Mouse (Mus musculus) embryonic facial prominence, embryonic 12.5 days (tissue): Measurements from ENCODE around the gene Bmp4. TPM values are rescaled to one million over a fixed set of nuclear protein-coding genes. Genes with fewer than 3 reads are reported as not detected.

Experiments used
- ATAC-seq: fragments of 200-750 bp; cut with Nextera tagmentation; 2 replicates; pipeline ENCODE4 v1.8.0; 2017; ENCODE audit not compliant: insufficient number of reproducible peaks, insufficient read depth, low FRiP score, low TSS enrichment
- H3K27ac ChIP-seq: fragments of 300-500 bp; sonication (generic); 2 replicates; pipeline ENCODE4 v1.5.1; 2016; ENCODE audit warnings: mild to moderate bottlenecking
- H3K27me3 ChIP-seq: fragments of 300-500 bp; sonication (generic); 2 replicates; pipeline ENCODE4 v1.6.1; 2016; ENCODE audit warnings: mild to moderate bottlenecking, moderate library complexity
- H3K36me3 ChIP-seq: fragments of 300-500 bp; sonication (generic); 2 replicates; pipeline ENCODE4 v1.6.1; 2016; ENCODE audit warnings: mild to moderate bottlenecking
- H3K4me1 ChIP-seq: fragments of 300-500 bp; sonication (generic); 2 replicates; pipeline ENCODE4 v1.6.1; 2016
- H3K4me2 ChIP-seq: fragments of 300-500 bp; sonication (generic); replicated peaks from 2 replicates; pipeline ENCODE4 v1.6.1; 2016; ENCODE audit warnings: mild to moderate bottlenecking, moderate library complexity
- H3K4me3 ChIP-seq: fragments of 300-500 bp; sonication (generic); 2 replicates; pipeline ENCODE4 v1.5.1; 2016; ENCODE audit warnings: mild to moderate bottlenecking
- H3K9ac ChIP-seq: fragments of 300-500 bp; sonication (generic); 2 replicates; pipeline ENCODE4 v1.6.1; 2016; ENCODE audit warnings: mild to moderate bottlenecking, moderate library complexity
- H3K9me3 ChIP-seq: fragments of 300-500 bp; sonication (generic); 2 replicates; pipeline ENCODE4 v1.6.1; 2016; ENCODE audit warnings: mild to moderate bottlenecking, moderate library complexity
- WGBS: fragments of 180-500 bp; shearing (Covaris S2); methylation state at CpG from one replicate; pipeline ENCODE4 v1.1.7; 2016; 5-methylcytosine and 5-hydroxymethylcytosine counted together
- polyA plus RNA-seq: library from polyadenylated mRNA; unstranded; fragments of >200 nt; fragmentation: Nextera tagmentation; extraction: Ambion mirVana; gene quantifications from 2 replicates; pipeline ENCODE4 v1.2.1, GENCODE M21; 2016

Bmp4 gene
- polyA plus RNA-seq: 41.5 and 45.7 TPM in 2 replicates

DNA sequence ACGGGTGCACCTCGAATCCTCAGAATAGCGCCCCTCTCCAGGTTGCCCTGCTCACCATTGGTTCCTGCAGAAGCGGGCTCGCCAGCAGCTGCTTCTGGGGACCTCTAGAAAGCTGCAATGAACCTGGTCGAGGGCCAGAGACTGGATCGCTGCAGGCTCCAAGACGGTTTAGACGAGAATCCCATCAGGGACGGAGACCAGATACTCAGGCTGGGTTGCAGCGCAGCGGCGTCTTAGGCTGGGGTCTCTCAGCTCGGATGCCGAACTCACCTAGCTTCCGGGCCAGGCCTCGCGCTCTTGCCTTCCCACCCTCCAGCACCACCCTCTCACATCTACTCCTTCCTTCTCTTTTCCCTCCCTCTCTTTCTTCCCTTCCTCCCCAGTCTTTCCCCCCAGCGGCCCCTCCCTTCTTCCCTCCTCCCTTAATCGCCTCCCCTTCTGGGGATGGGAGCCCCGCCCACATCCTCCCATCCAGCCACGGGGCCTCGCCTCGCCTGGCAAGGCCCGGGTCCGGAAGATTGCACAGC lies at the start of gene Bmp4:
Gene Bmp4, minus strand, starts transcription at position 421 of the 527 bp plus-strand sequence.
- peak within 1 kb of the TSS; percentile 60 for H3K4me3 ChIP-seq
- H3K4me1 ChIP-seq: peaks cover 15% of the 10 kb centered on the region
- 0 out of 2 replicates have a peak, but pooled peaks have one; percentile 37 for ATAC-seq
- no peaks in the 10 kb centered on the region for H3K36me3 ChIP-seq
- no peaks in the 10 kb centered on the region for H3K9me3 ChIP-seq
- H3K27me3 ChIP-seq: peaks cover 33% of the 10 kb centered on the region
- H3K27ac ChIP-seq: peak within 1 kb of the TSS; percentile 63
- peak within 1 kb of the TSS; percentile 72 for H3K4me2 ChIP-seq
- peak within 1 kb of the TSS; percentile 71 for H3K9ac ChIP-seq
- under 1% methylated on average over 26 of the region's 26 CpGs for WGBS

DNA sequence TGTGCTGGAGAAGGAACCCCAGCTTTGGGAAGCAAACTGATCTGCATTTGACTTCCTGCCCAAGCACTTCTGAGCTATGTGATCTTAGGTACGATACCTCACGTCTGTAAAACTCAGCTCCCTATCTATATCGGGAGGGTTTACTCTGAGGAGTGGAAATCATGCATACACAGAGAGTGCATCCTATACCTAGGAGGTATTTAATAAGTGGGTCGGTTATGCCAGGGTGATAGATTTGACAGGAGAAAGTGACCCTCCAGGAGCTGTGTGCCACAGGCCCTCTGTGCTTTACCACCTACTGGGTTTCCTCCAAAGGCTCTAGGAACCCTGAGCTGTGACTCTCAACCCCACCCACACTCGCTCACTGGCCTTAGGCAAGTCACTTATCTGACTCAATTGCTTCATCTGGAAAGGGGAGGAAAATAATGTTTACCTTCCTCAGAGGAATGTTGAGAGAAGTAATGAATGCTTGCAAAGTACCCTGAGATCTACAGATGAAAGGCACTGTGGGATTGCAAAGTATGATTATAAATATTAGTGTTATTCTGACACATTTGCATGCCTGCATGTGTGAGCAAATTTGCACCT lies 49.1 kb upstream of the Bmp4 start:
- Histone ChIP-seq H3K27me3 (no peaks in the 10 kb centered on the region), H3K9me3 (no peaks in the 10 kb centered on the region), H3K4me1 (peaks cover 12% of the 10 kb centered on the region), H3K27ac (no peak overlapping the region), H3K36me3 (no peaks in the 10 kb centered on the region), H3K9ac (no peak overlapping the region), H3K4me2 (no peak overlapping the region), H3K4me3 (no peak overlapping the region)
- ATAC-seq: no peak
- 77% methylated on average over 5 of the region's 5 CpGs for WGBS

GRCm38 (mm10) chr14:46436471-46437090 lies 46.1 kb upstream of the Bmp4 start:
- Histone ChIP-seq H3K4me1 (peaks cover 12% of the 10 kb centered on the region), H3K9me3 (no peaks in the 10 kb centered on the region), H3K27me3 (no peaks in the 10 kb centered on the region), H3K4me3 (no peak overlapping the region), H3K36me3 (no peaks in the 10 kb centered on the region), H3K4me2 (peak overlapping the region; percentile 32), H3K27ac (peak overlapping the region; percentile 72), H3K9ac (no peak overlapping the region)
- no peak for ATAC-seq
- WGBS: 5% methylated on average over 9 of the region's 9 CpGs

DNA sequence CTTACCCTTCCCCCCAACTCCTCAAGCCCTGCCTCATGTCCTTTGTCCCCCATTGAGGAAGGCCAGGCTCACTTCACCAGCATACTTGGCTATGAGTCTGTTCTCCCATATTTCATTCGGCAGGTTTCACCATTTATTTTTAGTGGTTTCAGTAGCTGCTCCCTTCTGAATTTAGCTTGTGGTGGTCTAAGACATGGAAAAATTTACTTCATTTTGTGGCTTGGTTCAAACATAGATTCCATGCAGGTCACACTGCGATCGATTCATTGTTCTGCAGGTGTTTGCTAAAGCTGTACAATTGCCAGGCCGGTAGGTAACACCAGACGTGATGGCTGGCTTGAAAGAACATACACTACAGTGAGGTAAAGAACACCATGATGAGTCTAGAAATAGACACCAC lies 39.8 kb upstream of the Bmp4 start:
- H3K36me3 ChIP-seq: no peaks in the 10 kb centered on the region
- 94% methylated on average over 5 of the region's 5 CpGs for WGBS

GRCm38 (mm10) chr14:46427251-46427650 lies 36.8 kb upstream of the Bmp4 start:
- no peak for ATAC-seq
- no peaks in the 10 kb centered on the region; the same call in 1 of the 2 replicates for H3K9me3 ChIP-seq
- H3K4me2 ChIP-seq: no peak overlapping the region
- no peak overlapping the region for H3K4me3 ChIP-seq
- no peak overlapping the region for H3K27ac ChIP-seq
- H3K9ac ChIP-seq: no peak overlapping the region
- 91% methylated on average over 13 of the region's 13 CpGs for WGBS
- no peaks in the 10 kb centered on the region for H3K36me3 ChIP-seq
- no peaks in the 10 kb centered on the region for H3K27me3 ChIP-seq
- no peaks in the 10 kb centered on the region for H3K4me1 ChIP-seq

More for the DNA sequence above, 39.8 kb upstream of the Bmp4 start:
- no peak for ATAC-seq
- H3K9ac ChIP-seq: no peak overlapping the region
- no peak overlapping the region for H3K4me2 ChIP-seq
- H3K27me3 ChIP-seq: no peaks in the 10 kb centered on the region
- H3K4me3 ChIP-seq: no peak overlapping the region
- H3K9me3 ChIP-seq: no peaks in the 10 kb centered on the region; the same call in 1 of the 2 replicates
- H3K4me1 ChIP-seq: no peaks in the 10 kb centered on the region
- no peak overlapping the region for H3K27ac ChIP-seq

DNA sequence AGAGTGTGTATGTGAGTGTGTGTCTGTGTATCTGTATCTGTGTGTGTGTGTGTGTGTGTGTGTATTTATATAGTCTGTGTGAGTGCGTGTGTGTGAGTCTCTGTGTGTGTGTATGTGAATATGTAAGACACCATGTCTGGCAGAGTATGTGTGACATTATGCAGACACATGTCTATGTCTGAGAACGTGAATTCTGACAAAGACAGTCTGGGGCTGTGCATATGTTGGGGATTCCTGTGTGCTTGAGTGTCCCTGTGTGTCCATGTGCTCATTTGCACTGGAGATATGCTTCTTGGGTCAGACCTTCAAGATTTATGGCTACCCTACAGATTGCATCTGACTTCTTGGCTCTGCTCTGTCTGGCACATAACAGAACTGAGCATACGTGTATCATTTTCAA lies 31.4 kb upstream of the Bmp4 start:
- H3K36me3 ChIP-seq: no peaks in the 10 kb centered on the region
- H3K9me3 ChIP-seq: no peaks in the 10 kb centered on the region; the same call in 1 of the 2 replicates
- no peak overlapping the region for H3K4me3 ChIP-seq
- H3K27me3 ChIP-seq: no peaks in the 10 kb centered on the region
- H3K9ac ChIP-seq: no peak overlapping the region
- no peak overlapping the region for H3K4me2 ChIP-seq
- H3K27ac ChIP-seq: no peak overlapping the region
- peaks cover 4% of the 10 kb centered on the region for H3K4me1 ChIP-seq
- no peak for ATAC-seq
- 80% methylated on average over 3 of the region's 3 CpGs for WGBS

GRCm38 (mm10) chr14:46419269-46419668 lies 28.8 kb upstream of the Bmp4 start:
- Histone ChIP-seq H3K4me1 (peaks cover 4% of the 10 kb centered on the region), H3K9ac (no peak overlapping the region), H3K36me3 (no peaks in the 10 kb centered on the region), H3K27me3 (no peaks in the 10 kb centered on the region), H3K27ac (no peak overlapping the region), H3K4me3 (no peak overlapping the region), H3K4me2 (no peak overlapping the region), H3K9me3 (no peaks in the 10 kb centered on the region)
- ATAC-seq: no peak
- 47% methylated on average over 11 of the region's 11 CpGs for WGBS

DNA sequence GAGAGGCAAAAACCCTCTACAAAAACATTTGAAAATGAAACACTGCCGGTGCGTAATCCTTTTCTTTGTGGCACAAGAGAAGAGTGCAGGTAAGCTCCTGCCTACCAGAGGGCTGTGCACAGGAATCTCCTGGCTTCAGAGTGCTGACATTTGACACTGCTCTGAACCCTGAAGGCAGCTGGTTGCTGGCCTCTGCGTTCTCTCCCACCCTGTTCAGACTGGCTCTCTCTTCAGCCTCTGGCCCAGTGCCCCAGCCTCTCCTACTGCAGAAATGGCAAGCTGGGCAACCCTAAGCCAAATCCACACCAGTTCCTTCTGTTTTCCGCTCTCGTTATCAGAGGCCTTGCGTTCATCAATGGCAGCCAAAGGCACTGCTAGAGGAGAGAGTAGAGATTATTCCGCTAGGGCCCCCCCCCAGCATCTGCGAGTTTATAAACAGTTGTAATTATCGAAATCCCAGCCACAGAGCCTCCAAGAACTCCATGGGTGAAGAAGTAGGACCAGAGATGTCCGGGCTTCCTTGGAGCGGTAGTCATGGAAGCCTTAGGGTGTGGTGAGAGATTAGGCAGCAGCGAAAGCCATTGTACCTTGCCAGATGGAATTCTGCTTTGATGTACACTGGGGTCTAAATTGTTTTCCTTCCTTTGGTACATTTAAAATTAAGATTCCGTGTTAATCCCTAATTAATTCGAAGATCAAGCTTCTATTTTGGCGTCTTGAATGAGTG lies 28.1 kb upstream of the Bmp4 start:
- Histone ChIP-seq H3K4me1 (peaks cover 4% of the 10 kb centered on the region), H3K36me3 (no peaks in the 10 kb centered on the region), H3K9ac (no peak overlapping the region), H3K27ac (no peak overlapping the region), H3K27me3 (no peaks in the 10 kb centered on the region), H3K9me3 (no peaks in the 10 kb centered on the region), H3K4me2 (no peak overlapping the region), H3K4me3 (no peak overlapping the region)
- 59% methylated on average over 15 of the region's 15 CpGs for WGBS
- ATAC-seq: no peak

DNA sequence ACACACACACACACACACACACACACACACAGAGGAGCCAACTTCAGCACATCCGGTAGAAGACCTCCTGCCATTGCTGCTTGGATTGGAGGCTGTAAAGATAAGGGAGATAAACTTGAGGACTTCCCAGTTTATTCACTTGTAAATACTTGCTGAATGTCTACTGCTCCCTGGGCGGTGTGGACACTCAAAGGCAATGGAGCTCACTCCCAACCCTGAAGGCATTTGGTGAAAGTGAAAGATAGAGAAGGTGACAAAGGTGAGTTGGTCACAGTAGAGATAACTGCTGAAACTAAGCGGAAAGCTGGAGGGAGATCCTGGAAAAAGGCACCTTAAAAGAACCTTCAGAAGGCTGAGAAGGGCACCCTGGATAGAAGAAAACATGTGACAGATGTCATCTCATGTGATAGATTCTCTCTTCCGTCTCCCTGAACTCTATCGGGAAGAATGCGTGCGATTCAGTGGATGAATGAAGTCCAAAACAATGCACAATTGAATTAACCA lies 22.1 kb upstream of the Bmp4 start:
- no peaks in the 10 kb centered on the region for H3K9me3 ChIP-seq
- no peak overlapping the region for H3K4me2 ChIP-seq
- H3K9ac ChIP-seq: no peak overlapping the region
- H3K27ac ChIP-seq: no peak overlapping the region
- no peak for ATAC-seq
- H3K27me3 ChIP-seq: no peaks in the 10 kb centered on the region
- H3K4me1 ChIP-seq: no peaks in the 10 kb centered on the region
- H3K36me3 ChIP-seq: no peaks in the 10 kb centered on the region
- no peak overlapping the region for H3K4me3 ChIP-seq
- 87% methylated on average over 7 of the region's 7 CpGs for WGBS

DNA sequence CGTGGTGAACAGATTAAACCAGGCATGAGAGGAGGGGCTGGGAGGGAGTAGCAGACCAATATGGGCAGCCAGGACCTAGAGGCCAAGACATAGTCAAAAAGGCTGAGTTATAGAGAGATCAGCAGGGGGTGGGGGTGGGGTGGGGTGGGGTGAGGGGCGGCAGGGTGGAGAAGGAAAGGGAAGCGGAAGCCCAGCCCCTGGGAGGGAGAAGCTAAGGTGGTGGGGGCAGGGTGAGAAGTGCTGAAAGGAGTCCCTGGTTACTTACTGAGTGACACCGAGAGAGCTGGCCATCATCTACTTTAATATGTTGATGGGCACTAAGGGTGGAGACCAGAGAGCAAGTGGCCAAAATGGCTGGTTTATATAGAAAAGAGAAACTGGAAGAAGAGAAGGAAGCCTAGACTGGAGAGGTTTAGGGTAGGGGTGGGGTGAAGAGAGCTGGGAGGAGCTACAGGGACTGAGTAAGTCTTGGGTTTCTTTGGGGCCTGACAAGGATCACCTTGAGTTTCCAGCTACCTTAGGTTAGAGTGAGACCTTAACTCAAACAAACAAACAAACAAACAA lies 20.2 kb upstream of the Bmp4 start:
- 66% methylated on average over 4 of the region's 4 CpGs for WGBS
- ATAC-seq: no peak
- no peaks in the 10 kb centered on the region for H3K9me3 ChIP-seq
- no peak overlapping the region for H3K9ac ChIP-seq
- no peak overlapping the region for H3K4me2 ChIP-seq
- H3K4me1 ChIP-seq: no peaks in the 10 kb centered on the region
- H3K27ac ChIP-seq: no peak overlapping the region
- no peak overlapping the region for H3K4me3 ChIP-seq
- H3K27me3 ChIP-seq: no peaks in the 10 kb centered on the region
- no peaks in the 10 kb centered on the region for H3K36me3 ChIP-seq

- no peaks in the 10 kb centered on the region for H3K9me3 ChIP-seq
- no peak overlapping the region for H3K9ac ChIP-seq
- no peak overlapping the region for H3K4me3 ChIP-seq
- no peaks in the 10 kb centered on the region for H3K36me3 ChIP-seq
- H3K27me3 ChIP-seq: peaks cover 6% of the 10 kb centered on the region; the same call in 1 of the 2 replicates
- no peak overlapping the region for H3K27ac ChIP-seq
- no peak overlapping the region for H3K4me2 ChIP-seq
- no peak for ATAC-seq
- WGBS: 79% methylated on average over 10 of the region's 10 CpGs
- no peaks in the 10 kb centered on the region for H3K4me1 ChIP-seq
Observed at GRCm38 (mm10) chr14:46409016-46409415, 18.5 kb upstream of the Bmp4 start.
